In the genomic region with DNA sequence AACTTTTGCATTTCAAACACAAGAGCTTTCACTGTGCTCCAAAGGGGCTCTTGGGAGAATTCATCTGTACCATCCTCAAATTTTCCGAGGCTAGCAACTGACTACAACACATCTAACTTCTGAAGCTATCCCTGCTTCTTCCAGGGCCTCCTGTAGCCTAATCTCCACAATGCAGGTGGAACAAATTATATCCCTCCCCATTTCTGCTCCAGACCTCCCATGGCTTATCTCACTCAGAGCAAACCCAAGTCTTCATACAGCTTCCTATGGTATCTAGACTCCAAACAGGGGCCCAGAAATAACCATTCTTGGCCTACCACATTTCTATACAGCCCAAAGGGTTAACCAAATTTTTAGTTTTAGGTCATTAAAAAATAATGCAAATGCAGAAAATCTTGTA, we compare ENCODE assay signal across 24 mouse cellular contexts. TPM values are rescaled to one million over a fixed set of nuclear protein-coding genes. Genes with fewer than 3 reads are reported as not detected.
DNase-seq lines count a peak whose midpoint lies in the region; ATAC-seq lines count a peak whose summit lies in the region.
"Had no signal": no experiment of that assay in that cellular context is flagged by ENCODE, and none has a peak within 500 bp of the region (broad histone marks: within the 10 kb centered on the region; RNA-seq: fewer than 3 reads in every experiment).

No protein-coding gene starts in this region.

- ATAC-seq in heart, embryonic 13.5 days (ENCODE audit: extremely low read depth, insufficient number of reproducible peaks, low FRiP score, low TSS enrichment), result no peak
- peak; percentile 83 for ATAC-seq in liver, embryonic 11.5 days (replicated peaks; ENCODE audit: low FRiP score)
- ATAC-seq in megakaryocyte progenitor cell, adult 5-6 weeks (replicated peaks; ENCODE audit: poor library complexity), result peak; percentile 25
- no peak for ATAC-seq in inflammation-experienced regulatory T-cells, adult 6 months
- ATAC-seq: forebrain, embryonic 15.5 days; intestine, embryonic 16.5 days; lung, postnatal 0 days; midbrain, embryonic 13.5 days had no signal

- WGBS in heart, embryonic 13.5 days, result 68% methylated on average over 1 of the region's 1 CpGs
- WGBS in liver, embryonic 11.5 days, result 68% methylated on average over 1 of the region's 1 CpGs

- H3K9ac ChIP-seq in heart, embryonic 13.5 days, result no peak overlapping the region
- H3K9ac ChIP-seq in liver, embryonic 11.5 days (ENCODE audit: low read depth, low read length), result peak overlapping the region; percentile 64
- H3K9ac ChIP-seq: forebrain, embryonic 15.5 days; hindbrain, embryonic 15.5 days; midbrain, embryonic 13.5 days; neural tube, embryonic 13.5 days had no signal

- no peak overlapping the region for H3K4me3 ChIP-seq in heart, embryonic 13.5 days
- H3K4me3 ChIP-seq in liver, embryonic 11.5 days (ENCODE audit: low read depth, low read length), result peak overlapping the region; percentile 70
- H3K4me3 ChIP-seq: forebrain, embryonic 15.5 days; hindbrain, embryonic 15.5 days; midbrain, embryonic 13.5 days; neural tube, embryonic 13.5 days had no signal

- no peaks in the 10 kb centered on the region for H3K9me3 ChIP-seq in heart, embryonic 13.5 days
- no peaks in the 10 kb centered on the region for H3K9me3 ChIP-seq in liver, embryonic 11.5 days (ENCODE audit: control insufficient read depth, low read length)
- H3K9me3 ChIP-seq: forebrain, embryonic 15.5 days; G1E; hindbrain, embryonic 15.5 days; midbrain, embryonic 13.5 days; neural tube, embryonic 13.5 days had no signal

- no peak overlapping the region for H3K27ac ChIP-seq in heart, embryonic 13.5 days (replicated peaks)
- peak overlapping the region; percentile 89 for H3K27ac ChIP-seq in liver, embryonic 11.5 days (ENCODE audit: low read depth, low read length)
- H3K27ac ChIP-seq: forebrain, embryonic 15.5 days; hindbrain, embryonic 15.5 days; kidney, postnatal 0 days; midbrain, embryonic 13.5 days; neural tube, embryonic 13.5 days had no signal

- peaks cover 16% of the 10 kb centered on the region for H3K36me3 ChIP-seq in heart, embryonic 13.5 days
- H3K36me3 ChIP-seq in liver, embryonic 11.5 days (ENCODE audit: control insufficient read depth, insufficient read depth, low read length), result peaks cover 6% of the 10 kb centered on the region

- peaks cover 23% of the 10 kb centered on the region for H3K4me1 ChIP-seq in heart, embryonic 13.5 days
- peaks cover 13% of the 10 kb centered on the region for H3K4me1 ChIP-seq in liver, embryonic 11.5 days (replicated peaks; ENCODE audit: control insufficient read depth, insufficient read depth, low read length)

- DNase-seq in heart, adult 18-20 months, result no peak
- peak; percentile 83 for DNase-seq in c-Kit-negative CD71-positive TER-119-positive erythroid progenitor cells, embryonic 14.5 days (ENCODE audit: low read depth, low spot score)
- no peak for DNase-seq in liver, embryonic 11.5 days (ENCODE audit: low spot score)
- DNase-seq in kidney, adult 18-20 months, result no peak
- DNase-seq in cerebellum, adult 11 months, result no peak
- DNase-seq: adrenal gland, postnatal 14 days; cerebellum, adult 9-10 months; gastrocnemius, postnatal 36 days; layer of hippocampus, postnatal 36 days; right cerebral cortex, adult 18-20 months; thymus, postnatal 4 days had no signal

- H3K4me2 ChIP-seq in heart, embryonic 13.5 days, result peak overlapping the region; percentile 97; the same call in 1 of the 2 replicates
- peak overlapping the region; percentile 89 for H3K4me2 ChIP-seq in liver, embryonic 11.5 days
- H3K4me2 ChIP-seq: forebrain, embryonic 15.5 days; hindbrain, embryonic 15.5 days; midbrain, embryonic 13.5 days; neural tube, embryonic 13.5 days had no signal

- H3K27me3 ChIP-seq in heart, embryonic 13.5 days (replicated peaks), result no peaks in the 10 kb centered on the region; the same call in 1 of the 2 replicates
- no peaks in the 10 kb centered on the region for H3K27me3 ChIP-seq in liver, embryonic 11.5 days (replicated peaks; ENCODE audit: control insufficient read depth, insufficient read depth, low read length)
- H3K27me3 ChIP-seq: forebrain, embryonic 15.5 days; hindbrain, embryonic 15.5 days; midbrain, embryonic 13.5 days; neural tube, embryonic 13.5 days had no signal

RNA-seq across cellular contexts. Expression of gene Acp1, which starts 2.7 kb away (rescaled TPM):
- 107 and 129 TPM in 2 replicates for polyA plus RNA-seq in heart, embryonic 13.5 days (2015; fragmentation: Nextera tagmentation; extraction: Ambion mirVana)
- 10 to 100 TPM; 31.7 to 33.0 TPM for total RNA-seq in heart, adult 18-20 months (2021)
- 308 and 350 TPM in 2 replicates for polyA plus RNA-seq in liver, embryonic 11.5 days (2014; fragmentation: Nextera tagmentation; extraction: Ambion mirVana)
- total RNA-seq in megakaryocyte progenitor cell, adult 5-6 weeks (2015), result 58.3 and 68.8 TPM in 2 replicates
- 80.0 and 85.9 TPM in 2 replicates for total RNA-seq in megakaryocyte progenitor cell, adult 5-6 weeks (2017)
- 100 to 1,000 TPM in 1 of 3 experiments, 10 to 100 TPM in 2; 82.3 to 118 (median 93.2) TPM for polyA plus RNA-seq in inflammation-experienced regulatory T-cells, adult 6 months (2017; shearing (Covaris generic))

RNA-seq across cellular contexts. Expression of gene Sh3yl1, which starts 2.8 kb away (rescaled TPM):
- 7.5 and 8.1 TPM in 2 replicates for polyA plus RNA-seq in heart, embryonic 13.5 days (2015; fragmentation: Nextera tagmentation; extraction: Ambion mirVana)
- total RNA-seq in heart, adult 18-20 months (2021), result 1 to 10 TPM; 1.3 to 2.4 TPM
- polyA plus RNA-seq in liver, embryonic 11.5 days (2014; fragmentation: Nextera tagmentation; extraction: Ambion mirVana), result 19.9 and 20.8 TPM in 2 replicates
- total RNA-seq in megakaryocyte progenitor cell, adult 5-6 weeks (2015), result 1.6 and 1.8 TPM in 2 replicates
- 0.12 and 0.74 TPM in 2 replicates for total RNA-seq in megakaryocyte progenitor cell, adult 5-6 weeks (2017)
- polyA plus RNA-seq in inflammation-experienced regulatory T-cells, adult 6 months (2017; shearing (Covaris generic)), result 1 to 10 TPM in 1 of 3 experiments, under 1 TPM in 2; 0.32 to 1.8 (median 0.82) TPM

RNA-seq across cellular contexts. Expression of gene Alkal2, which starts 24.5 kb away (rescaled TPM):
- 0.15 and 0.28 TPM in 2 replicates for polyA plus RNA-seq in heart, embryonic 13.5 days (2015; fragmentation: Nextera tagmentation; extraction: Ambion mirVana)
- total RNA-seq in heart, adult 18-20 months (2021), result 1 to 10 TPM; 1.0 to 2.0 TPM
- polyA plus RNA-seq in liver, embryonic 11.5 days (2014; fragmentation: Nextera tagmentation; extraction: Ambion mirVana), result not detected in 2 replicates
- total RNA-seq in megakaryocyte progenitor cell, adult 5-6 weeks (2015), result not detected in 2 replicates
- total RNA-seq in megakaryocyte progenitor cell, adult 5-6 weeks (2017), result not detected in 2 replicates
- not detected for polyA plus RNA-seq in inflammation-experienced regulatory T-cells, adult 6 months (2017; shearing (Covaris generic))
- total RNA-seq: common myeloid progenitor, adult 5-6 weeks; G1E had no signal
- polyA plus RNA-seq: G1E; spleen, adult 2 months had no signal

Comparison
In these comparisons a context has a peak if more than half of its experiments do, and no peak if none do; other contexts are left out.
1. ATAC-seq: peak in liver, embryonic 11.5 days (single experiment) and megakaryocyte progenitor cell, adult 5-6 weeks (single experiment); none in heart, embryonic 13.5 days (single experiment) and inflammation-experienced regulatory T-cells, adult 6 months (single experiment).